Mouse (Mus musculus) embryonic stem cell, embryonic (primary cell): Measurements from ENCODE around the gene Ctnnbl1.

Source experiments
- CTCF ChIA-PET, 4 experiments: fragments of 300-600 bp in 2 of 4; fragments of 350-600 bp in 2 of 4; sonication (Branson Sonifier 250); formaldehyde crosslinking; loops; one replicate each; lab custom pipeline; 2022; ENCODE audit warnings: inconsistent platforms in 2 of 4; lab: Charles Lee
- POLR2A ChIA-PET, 4 experiments: fragments of 300-600 bp in 2 of 4; fragments of 350-600 bp in 2 of 4; sonication (Branson Sonifier 250); formaldehyde crosslinking; loops; one replicate each; lab custom pipeline; 2022; ENCODE audit warnings: antibody characterized with exemption in 4 of 4, inconsistent platforms in 1 of 4; lab: Charles Lee

Gene Ctnnbl1

GRCm38 (mm10) chr2:157824249-157824648 lies 87.0 kb downstream of the Ctnnbl1 start:
- ChIA-PET POLR2A (interaction anchor here in 3 of 4 experiments (0.6 to 12.8 kb wide), 11 partner anchors 11 to 50 kb away, joined by 3 to 122 read pairs (median 6); no protein-coding TSS in a partner anchor), CTCF (interaction anchor here in 1 of 4 experiments (0.6 kb wide), 1 partner anchor 42 kb away, joined by 3 read pairs; no protein-coding TSS in a partner anchor)

GRCm38 (mm10) chr2:157830101-157830500 lies 92.9 kb downstream of the Ctnnbl1 start:
- ChIA-PET POLR2A (interaction anchor here in 3 of 4 experiments (0.8 to 3.0 kb wide), 11 partner anchors 7 to 83 kb away, joined by 3 to 31 read pairs (median 3); no protein-coding TSS in a partner anchor), CTCF (interaction anchor here in 3 of 4 experiments (0.5 to 0.6 kb wide), 3 partner anchors 59 to 234 kb away, joined by 3 to 4 read pairs (median 4); no protein-coding TSS in a partner anchor)

DNA sequence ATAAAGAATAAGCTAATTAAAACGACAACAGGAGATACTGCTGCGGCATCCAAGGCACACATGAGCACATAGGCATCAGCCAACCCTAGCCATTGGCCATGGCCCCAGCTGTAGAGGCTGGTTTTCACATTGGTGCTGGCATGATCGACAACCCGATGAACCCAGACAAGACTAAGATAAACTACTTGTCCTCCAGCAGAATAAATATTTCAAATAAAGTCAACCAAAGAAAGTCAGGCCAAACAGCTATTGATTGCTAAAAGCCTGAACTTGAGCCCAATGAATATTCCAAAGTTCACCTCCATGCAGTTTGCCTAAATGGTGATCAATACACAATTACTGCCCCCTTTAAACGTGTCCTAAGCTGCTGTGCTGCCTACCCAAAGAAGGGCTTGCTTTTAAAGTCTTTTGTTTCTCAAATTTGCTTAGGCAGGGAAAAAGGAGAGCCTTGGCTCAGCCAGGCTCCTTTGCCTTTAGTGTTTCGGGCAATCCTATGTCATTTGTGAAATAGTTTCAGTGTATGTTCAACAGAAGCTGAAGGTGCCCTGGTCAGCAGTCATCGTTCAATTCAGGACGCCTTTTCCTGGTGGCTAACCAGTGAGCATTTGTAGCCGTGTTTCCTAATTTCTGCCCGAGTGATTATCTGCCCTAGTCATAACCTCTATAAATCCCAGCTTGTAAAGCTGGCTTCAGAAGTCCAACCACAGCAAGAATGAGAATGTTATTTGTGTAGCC lies 93.6 kb downstream of the Ctnnbl1 start:
- ChIA-PET CTCF (interaction anchor here in 2 of 4 experiments (0.5 to 0.6 kb wide), 2 partner anchors 58 to 235 kb away, joined by 3 to 4 read pairs; no protein-coding TSS in a partner anchor), POLR2A (interaction anchor here in 3 of 4 experiments (0.8 to 3.0 kb wide), 9 partner anchors 8 to 21 kb away, joined by 3 to 31 read pairs (median 3); no protein-coding TSS in a partner anchor)

DNA sequence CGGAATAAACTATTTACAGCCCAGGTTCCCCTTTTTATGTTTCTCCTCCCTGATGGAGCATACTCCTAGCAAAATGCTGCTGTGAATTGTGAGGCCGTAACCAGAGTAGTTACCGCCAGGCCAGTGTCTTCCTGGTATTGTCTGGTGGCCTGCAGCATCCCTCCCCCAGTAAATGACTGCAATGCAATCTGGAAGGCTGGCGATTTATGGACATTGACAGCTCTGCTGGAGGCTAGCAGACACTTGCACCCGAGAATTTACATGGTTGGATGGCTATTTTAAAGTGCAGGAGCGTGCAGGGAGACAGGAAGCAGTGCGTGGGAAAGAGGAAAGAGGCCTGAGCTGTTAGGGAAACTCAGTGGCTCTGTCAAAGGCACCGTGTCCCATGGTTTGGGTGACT lies 99.8 kb downstream of the Ctnnbl1 start:
- CTCF ChIA-PET = no interaction called here
- POLR2A ChIA-PET = interaction anchor here in 3 of 4 experiments (1.2 to 8.4 kb wide), 8 partner anchors 13 to 111 kb away, joined by 3 to 122 read pairs (median 21); no protein-coding TSS in a partner anchor

- POLR2A ChIA-PET = interaction anchor here in 3 of 4 experiments (0.6 to 8.4 kb wide), 20 partner anchors 8 to 470 kb away, joined by 3 to 122 read pairs (median 4); no protein-coding TSS in a partner anchor
- CTCF ChIA-PET = interaction anchor here in 2 of 4 experiments (0.5 to 1.3 kb wide), 2 partner anchors 105 to 830 kb away, joined by 4 to 5 read pairs; no protein-coding TSS in a partner anchor
Measured at GRCm38 (mm10) chr2:157838206-157838923, 101.2 kb downstream of the Ctnnbl1 start.

- ChIA-PET CTCF (interaction anchor here in 2 of 4 experiments (0.6 to 1.0 kb wide), 3 partner anchors 21 to 354 kb away, joined by 3 to 5 read pairs (median 3); no protein-coding TSS in a partner anchor), POLR2A (interaction anchor here in 3 of 4 experiments (0.6 to 8.4 kb wide), 42 partner anchors 8 to 525 kb away, joined by 3 to 122 read pairs (median 4); partner anchors contain the start of gene Ctnnbl1 (in 1 of the 3))
Measured at GRCm38 (mm10) chr2:157840641-157841078, 103.5 kb downstream of the Ctnnbl1 start.

- CTCF ChIA-PET = interaction anchor here in 1 of 4 experiments (1.0 kb wide), 2 partner anchors 22 to 353 kb away, joined by 3 to 5 read pairs; no protein-coding TSS in a partner anchor
- POLR2A ChIA-PET = interaction anchor here (0.6 to 8.4 kb wide), 40 partner anchors 8 to 745 kb away, joined by 3 to 122 read pairs (median 4); partner anchors contain the start of gene Ctnnbl1 (in 1 of the 4)
Measured at GRCm38 (mm10) chr2:157841121-157841520, 103.9 kb downstream of the Ctnnbl1 start.

DNA sequence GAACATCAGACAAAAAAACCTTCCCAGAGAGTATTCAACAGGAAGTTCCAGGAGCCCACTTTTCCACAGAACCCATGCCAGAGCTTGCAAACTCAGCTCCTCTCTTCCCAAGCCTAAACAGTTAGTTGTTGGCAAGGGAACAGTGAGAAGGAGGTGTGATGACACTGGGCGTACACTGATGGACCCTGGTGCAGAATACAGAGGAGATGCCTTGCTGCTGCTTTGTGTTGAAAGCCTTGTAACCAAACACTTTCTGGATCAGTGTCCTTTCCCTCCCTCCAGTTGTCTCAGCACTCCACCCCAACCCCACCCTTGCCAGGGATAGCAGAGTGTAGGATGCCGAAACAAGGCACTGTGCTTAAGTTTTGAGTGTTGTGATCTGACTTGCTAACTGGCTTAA lies 107.5 kb downstream of the Ctnnbl1 start:
- ChIA-PET POLR2A (interaction anchor here in 2 of 4 experiments (0.9 to 8.4 kb wide), 4 partner anchors 10 to 26 kb away, joined by 3 to 122 read pairs (median 8); no protein-coding TSS in a partner anchor), CTCF (no interaction called here)

DNA sequence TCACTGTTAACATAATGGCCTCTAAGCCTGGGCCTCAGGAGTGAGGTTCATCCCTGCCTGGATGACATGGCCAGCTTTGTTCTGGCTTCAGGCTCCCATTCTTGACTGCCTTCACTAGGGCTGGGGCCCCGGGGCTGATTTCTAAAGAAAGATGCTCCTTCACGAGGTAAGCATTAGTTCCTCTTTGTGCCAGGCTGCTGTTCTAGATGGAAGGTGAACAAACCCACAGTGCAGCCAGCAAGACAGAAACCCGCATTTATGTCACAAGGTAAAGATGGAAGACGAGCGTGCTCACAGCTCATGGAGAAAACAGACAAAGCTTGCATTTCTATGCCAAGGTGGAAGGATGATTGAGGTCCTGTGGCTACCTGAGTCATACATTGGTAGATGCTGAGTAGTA lies 108.6 kb downstream of the Ctnnbl1 start:
- CTCF ChIA-PET = no interaction called here
- POLR2A ChIA-PET = interaction anchor here in 2 of 4 experiments (0.7 to 2.6 kb wide), 4 partner anchors 9 to 25 kb away, joined by 3 to 9 read pairs (median 4); no protein-coding TSS in a partner anchor

GRCm38 (mm10) chr2:157853135-157853534 lies 115.9 kb downstream of the Ctnnbl1 start:
- ChIA-PET POLR2A (interaction anchor here in 2 of 4 experiments (0.5 to 5.6 kb wide), 7 partner anchors 7 to 406 kb away, joined by 3 to 49 read pairs (median 3); no protein-coding TSS in a partner anchor), CTCF (no interaction called here)

DNA sequence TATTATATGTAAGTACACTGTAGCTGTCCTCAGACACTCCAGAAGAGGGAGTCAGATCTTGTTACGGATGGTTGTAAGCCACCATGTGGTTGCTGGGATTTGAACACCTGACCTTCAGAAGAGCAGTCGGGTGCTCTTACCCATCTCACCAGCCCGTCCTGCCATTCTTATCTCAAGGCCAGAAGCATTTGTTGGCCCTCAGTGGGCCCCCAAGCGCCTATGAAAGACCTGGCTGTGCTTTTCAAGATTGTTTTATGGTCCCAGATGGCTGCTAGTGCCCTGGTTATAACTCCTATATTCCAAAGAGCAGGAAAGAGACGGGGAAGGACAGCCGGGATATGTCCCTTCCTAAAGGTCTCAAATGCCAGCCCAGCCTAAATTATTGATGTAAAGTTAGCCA lies 118.6 kb downstream of the Ctnnbl1 start:
- CTCF ChIA-PET = interaction anchor here in 1 of 4 experiments (0.6 kb wide), 2 partner anchors 11 to 284 kb away, joined by 4 to 10 read pairs; no protein-coding TSS in a partner anchor
- POLR2A ChIA-PET = interaction anchor here in 1 of 4 experiments (1.3 to 1.8 kb wide), 2 partner anchors 10 to 33 kb away, joined by 3 to 9 read pairs; no protein-coding TSS in a partner anchor

- CTCF ChIA-PET = no interaction called here
- POLR2A ChIA-PET = interaction anchor here in 1 of 4 experiments (1.2 to 1.6 kb wide), 2 partner anchors 14 to 17 kb away, joined by 3 to 5 read pairs; no protein-coding TSS in a partner anchor
Measured at GRCm38 (mm10) chr2:157857496-157857895, 120.3 kb downstream of the Ctnnbl1 start.

DNA sequence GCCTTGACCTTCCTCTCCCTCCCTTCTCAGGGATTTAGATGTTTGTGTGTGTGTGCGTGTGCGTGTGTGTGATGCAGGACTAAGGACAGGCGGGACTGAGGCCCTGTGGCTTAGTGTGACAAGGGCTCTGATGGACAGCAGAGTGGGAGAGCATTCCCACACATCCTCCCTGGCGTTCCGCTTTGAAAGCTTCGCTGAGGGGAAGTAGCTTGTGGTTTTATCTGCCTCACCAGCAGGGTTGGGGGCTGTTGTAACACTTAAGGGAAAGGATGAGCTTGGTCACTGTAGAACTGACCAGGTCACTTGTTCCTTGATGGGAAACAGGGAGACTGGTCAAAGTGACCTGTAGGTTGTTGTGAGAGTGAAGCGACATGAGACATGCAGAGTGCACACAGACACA lies 121.1 kb downstream of the Ctnnbl1 start:
- POLR2A ChIA-PET = interaction anchor here in 1 of 4 experiments (1.2 kb wide), 1 partner anchor 13 kb away, joined by 3 read pairs; no protein-coding TSS in a partner anchor
- CTCF ChIA-PET = no interaction called here

GRCm38 (mm10) chr2:157859046-157859701 lies 122.0 kb downstream of the Ctnnbl1 start:
- POLR2A ChIA-PET = interaction anchor here in 1 of 4 experiments (1.6 kb wide), 1 partner anchor 41 kb away, joined by 4 read pairs; no protein-coding TSS in a partner anchor
- CTCF ChIA-PET = interaction anchor here in 1 of 4 experiments (0.7 kb wide), 1 partner anchor 336 kb away, joined by 3 read pairs; no protein-coding TSS in a partner anchor

- ChIA-PET CTCF (no interaction called here), POLR2A (interaction anchor here in 2 of 4 experiments (1.1 to 1.6 kb wide), 3 partner anchors 19 to 43 kb away, joined by 3 to 5 read pairs (median 4); no protein-coding TSS in a partner anchor)
Measured at GRCm38 (mm10) chr2:157861273-157861944, 124.2 kb downstream of the Ctnnbl1 start.

DNA sequence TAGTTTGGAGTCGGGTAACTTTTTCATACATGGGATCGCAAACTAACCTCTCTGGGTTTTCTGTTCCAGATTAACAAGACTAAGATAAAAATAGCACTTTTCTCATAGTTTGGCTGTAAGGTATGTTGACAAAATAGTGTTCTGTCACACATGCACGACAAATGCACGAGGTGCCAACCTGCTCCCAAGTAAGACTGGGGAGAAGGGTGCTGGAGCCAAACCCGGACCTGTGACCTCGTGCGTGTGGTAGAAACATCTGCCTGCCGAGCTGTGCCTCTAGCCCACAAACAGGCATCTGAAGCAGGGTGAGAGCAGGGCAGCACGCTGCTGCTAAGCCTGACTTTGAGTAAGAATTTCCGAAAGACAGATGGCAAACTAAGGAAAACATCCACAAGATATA lies 125.1 kb downstream of the Ctnnbl1 start:
- ChIA-PET CTCF (no interaction called here), POLR2A (no interaction called here)
